Mouse (Mus musculus) cerebellum, postnatal 25 days (tissue): Measurements from ENCODE around the gene Doc2b.
"Not testable (repeated sequence)": the region's sequence is repeated elsewhere in the genome, so short reads cannot be mapped to it uniquely, and the experiment has no call there.

Experiments used
- DNase-seq, 2 experiments: peaks; one replicate each; pipeline ENCODE4 v3.0.0; 2021; ENCODE audit warnings: mixed read lengths in 2 of 2

Gene Doc2b

GRCm38 (mm10) chr11:75735462-75736252 is 60.2 kb downstream of the Doc2b start:
- DNase-seq, result no peak

DNA sequence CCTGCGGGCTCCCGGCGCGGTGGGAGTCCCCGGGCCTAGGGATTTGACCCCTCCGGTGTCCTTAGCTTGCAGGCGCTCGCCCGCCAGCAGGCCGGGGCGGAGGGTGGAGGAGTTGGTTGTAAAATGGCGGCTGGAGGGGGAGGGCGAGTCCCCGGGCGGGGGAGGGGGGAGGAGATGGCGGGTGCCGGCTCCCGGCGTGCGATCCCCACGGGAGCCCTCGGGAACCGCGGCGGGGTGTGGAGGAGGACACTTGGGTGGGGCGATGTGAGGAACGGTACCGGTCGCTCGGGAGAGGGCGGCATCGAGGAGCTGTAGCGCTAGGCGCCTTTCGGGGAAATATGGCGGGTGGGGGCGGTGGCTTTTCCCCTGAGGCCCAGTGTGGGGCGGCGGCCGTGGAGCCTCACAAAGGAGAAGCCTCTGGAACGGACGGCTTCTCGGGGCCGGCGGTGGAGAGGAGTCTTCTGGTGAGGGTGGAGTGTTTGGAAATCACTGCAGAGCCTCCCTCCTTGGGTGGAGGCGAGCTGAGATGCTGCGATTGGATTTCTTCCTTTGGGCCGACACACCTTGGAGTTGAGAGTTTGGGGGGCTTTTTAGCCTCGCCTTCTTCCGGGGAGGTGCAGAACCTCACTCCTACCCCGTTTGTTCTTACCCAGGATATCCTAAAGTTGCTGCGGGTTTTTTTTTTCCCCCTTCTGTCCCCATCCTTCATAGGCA is 62.5 kb downstream of the Doc2b start:
- DNase-seq, result peak in 1 of 2 experiments; percentile 83

DNA sequence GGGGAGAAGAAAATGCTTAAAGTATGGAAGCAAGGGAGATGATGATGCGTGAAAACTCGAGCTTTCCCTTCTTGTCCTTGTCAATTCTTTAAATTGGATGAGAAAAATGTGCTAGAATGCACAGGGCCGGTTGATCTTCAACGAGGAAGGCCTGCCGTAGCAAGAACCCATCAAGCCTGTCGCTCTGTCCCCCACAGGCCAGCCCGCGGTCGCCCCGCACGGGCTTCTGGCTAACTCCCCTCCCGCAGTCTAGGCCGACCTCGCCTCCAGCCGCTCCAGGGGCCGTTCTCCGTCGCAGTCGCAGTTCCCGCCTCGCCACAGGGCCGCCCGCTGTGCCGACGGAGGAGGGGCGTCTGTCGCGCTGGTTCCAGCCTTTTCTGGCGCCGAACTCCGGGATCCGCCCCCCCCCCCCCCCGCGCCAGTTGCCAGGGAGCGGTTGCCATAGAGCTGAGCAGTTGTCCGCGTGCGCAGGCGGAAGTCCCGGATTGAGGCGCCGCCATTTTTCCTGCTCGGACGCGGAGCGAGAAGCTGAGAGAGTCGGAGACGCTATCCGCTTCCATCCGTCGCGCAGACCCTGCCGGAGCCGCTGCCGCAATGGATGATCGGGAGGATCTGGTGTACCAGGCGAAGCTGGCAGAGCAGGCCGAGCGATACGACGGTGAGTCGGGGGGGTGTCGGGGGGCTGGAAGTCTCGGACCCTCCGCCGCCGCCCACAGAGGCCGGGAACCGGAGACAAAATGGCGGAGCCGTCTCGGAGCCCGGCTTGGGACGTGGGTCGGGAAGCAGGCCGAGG is 63.2 kb downstream of the Doc2b start, which contains the start of gene Ywhae:
Gene Ywhae (plus strand): TSS at position 436 of the 793 bp plus-strand sequence.
- DNase-seq, result peak; percentile 95

- DNase-seq, result not testable (repeated sequence)
These were observed 68.2 kb downstream of the Doc2b start for GRCm38 (mm10) chr11:75727659-75728058.

DNA sequence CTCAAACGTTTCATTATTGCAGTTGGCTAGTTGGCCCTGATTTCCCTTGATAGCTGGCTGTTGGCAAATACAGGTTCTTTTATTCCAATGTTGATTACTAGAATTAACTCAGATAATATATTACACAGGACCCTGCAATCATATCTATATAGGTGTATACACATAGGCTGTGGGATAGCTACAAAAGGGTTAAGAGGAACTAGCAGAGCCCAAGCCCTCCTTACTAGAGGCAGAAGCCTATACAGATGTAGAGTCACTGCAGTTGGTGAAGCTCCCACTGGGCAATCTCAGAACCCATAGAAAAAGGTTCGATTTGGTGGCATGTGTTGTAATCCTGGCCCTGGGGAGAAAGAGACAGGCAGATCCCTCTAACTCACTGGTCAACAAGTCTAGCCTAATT is 68.7 kb downstream of the Doc2b start:
- DNase-seq, result no peak

DNA sequence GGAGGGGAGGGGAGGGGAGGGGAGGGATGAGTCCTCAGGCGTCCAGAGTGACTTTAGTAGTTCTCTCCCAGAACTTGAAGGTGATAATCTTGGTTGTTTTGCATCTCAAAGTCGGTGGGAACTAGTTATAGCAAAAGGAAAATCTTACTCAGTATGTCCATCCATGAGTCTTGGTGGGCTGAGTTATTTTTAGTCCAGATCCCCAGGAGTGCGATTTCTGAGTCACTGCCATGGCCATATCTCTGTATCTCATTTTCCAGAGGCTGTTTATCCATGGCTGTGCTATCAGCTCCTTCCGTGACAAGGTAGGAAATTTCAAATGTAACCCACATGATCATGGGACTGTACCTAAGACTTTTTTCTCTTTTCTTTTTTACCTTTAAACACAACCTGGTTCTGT is 73.5 kb downstream of the Doc2b start:
- no peak for DNase-seq
